Mouse (Mus musculus) heart, embryonic 16.5 days (tissue): ENCODE results near the gene Ntng1. TPM values are rescaled to one million over a fixed set of nuclear protein-coding genes. Genes with fewer than 3 reads are reported as not detected.

Source experiments
- ATAC-seq: fragments of 200-750 bp; cut with Nextera tagmentation; replicated peaks from 2 replicates; pipeline ENCODE4 v1.8.0; 2017; ENCODE audit warnings: moderate number of reproducible peaks; ENCODE audit not compliant: insufficient read depth, low FRiP score; ENCODE audit errors: extremely low read depth
- H3K27ac ChIP-seq: fragments of 300-500 bp; sonication (generic); 2 replicates; pipeline ENCODE4 v1.5.1; 2014; ENCODE audit warnings: mild to moderate bottlenecking, low read length, control low read depth, moderate library complexity
- H3K27me3 ChIP-seq: fragments of 300-500 bp; sonication (generic); 2 replicates; pipeline ENCODE4 v1.6.1; 2014; ENCODE audit warnings: low read length, mixed read lengths; ENCODE audit not compliant: control insufficient read depth, insufficient read depth
- H3K36me3 ChIP-seq: fragments of 300-500 bp; sonication (generic); 2 replicates; pipeline ENCODE4 v1.6.1; 2014; ENCODE audit not compliant: control insufficient read depth, insufficient read depth
- H3K4me1 ChIP-seq: fragments of 300-500 bp; sonication (generic); 2 replicates; pipeline ENCODE4 v1.6.1; 2014; ENCODE audit warnings: low read length, mixed read lengths; ENCODE audit not compliant: control insufficient read depth, insufficient read depth
- H3K4me2 ChIP-seq: fragments of 300-500 bp; sonication (generic); 2 replicates; pipeline ENCODE4 v1.6.1; 2014; ENCODE audit warnings: low read depth, mild to moderate bottlenecking, control low read depth, low read length
- H3K4me3 ChIP-seq: fragments of 300-500 bp; sonication (generic); 2 replicates; pipeline ENCODE4 v1.5.1; 2014; ENCODE audit warnings: mild to moderate bottlenecking, control low read depth, low read length
- H3K9ac ChIP-seq: fragments of 300-500 bp; sonication (generic); 2 replicates; pipeline ENCODE4 v1.6.1; 2014; ENCODE audit warnings: low read length, control low read depth
- H3K9me3 ChIP-seq: fragments of 300-500 bp; sonication (generic); replicated peaks from 2 replicates; pipeline ENCODE4 v1.6.1; 2016; ENCODE audit warnings: low read length; ENCODE audit not compliant: control insufficient read depth
- WGBS: fragments of 180-500 bp; shearing (Covaris S2); extraction: QIAGEN DNeasy Blood & Tissue Kit; methylation state at CpG from one replicate; pipeline ENCODE4 v1.1.7; 2014; 5-methylcytosine and 5-hydroxymethylcytosine counted together
- polyA plus RNA-seq: library from polyadenylated mRNA; unstranded; fragments of >200 nt; fragmentation: Nextera tagmentation; extraction: Ambion mirVana; gene quantifications from 2 replicates; pipeline ENCODE4 v1.2.1, GENCODE M21; 2015

Gene Ntng1
- polyA plus RNA-seq: 0.20 and 0.27 TPM in 2 replicates

DNA sequence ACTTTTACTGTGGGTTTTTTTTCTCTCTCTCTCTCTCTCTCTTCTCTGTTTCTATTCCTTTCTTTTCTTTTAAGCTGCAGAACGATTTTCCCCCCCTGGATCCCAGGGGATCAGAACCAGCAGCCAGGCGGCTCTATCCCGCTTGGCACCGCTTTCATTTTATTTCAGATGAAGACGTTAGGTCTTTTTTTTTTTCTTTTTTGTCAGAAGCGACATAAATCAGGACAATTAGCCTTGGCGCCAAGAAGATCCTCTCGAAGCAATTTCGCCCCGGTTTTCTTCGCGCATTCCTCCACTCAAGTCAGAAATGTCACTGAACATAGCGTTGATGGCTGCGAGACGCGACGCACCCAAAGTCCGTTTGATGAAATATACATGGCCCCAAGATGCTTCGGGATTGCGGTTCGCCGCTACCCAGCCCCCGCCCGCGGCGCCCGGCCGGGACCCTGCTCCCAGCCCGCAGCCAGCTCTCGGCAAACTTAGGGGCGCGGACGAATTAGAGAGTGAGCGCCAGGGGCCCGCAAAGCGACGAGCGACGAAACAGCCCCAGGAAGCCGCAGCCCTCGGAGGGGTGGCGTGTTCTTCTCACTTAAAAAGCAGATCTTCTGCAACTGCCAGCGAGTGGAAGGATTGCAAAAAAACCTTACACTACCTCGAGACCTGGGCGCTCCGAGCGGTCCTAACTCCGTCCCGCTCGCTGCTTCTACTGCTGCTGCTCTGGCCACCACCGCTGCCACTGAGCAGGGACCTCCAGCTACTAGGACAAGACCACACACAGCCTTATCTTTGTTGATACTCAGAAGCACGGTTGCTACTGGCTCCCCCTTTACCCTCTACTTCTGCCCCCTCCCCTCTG lies at the start of gene Ntng1:
Gene Ntng1, minus strand, starts transcription at position 806 of the 856 bp plus-strand sequence.
- no peaks in the 10 kb centered on the region for H3K36me3 ChIP-seq
- peaks cover 3% of the 10 kb centered on the region for H3K4me1 ChIP-seq
- no peak for ATAC-seq
- peak within 1 kb of the TSS; percentile 89 for H3K4me2 ChIP-seq
- peaks cover 27% of the 10 kb centered on the region for H3K27me3 ChIP-seq
- H3K9ac ChIP-seq: peak within 1 kb of the TSS; percentile 68
- H3K9me3 ChIP-seq: no peaks in the 10 kb centered on the region
- H3K4me3 ChIP-seq: peak within 1 kb of the TSS; percentile 71
- under 1% methylated on average over 52 of the region's 52 CpGs for WGBS
- H3K27ac ChIP-seq: no peak within 1 kb of the TSS

- Histone ChIP-seq H3K36me3 (no peaks in the 10 kb centered on the region), H3K4me2 (no peak overlapping the region), H3K4me3 (no peak overlapping the region), H3K4me1 (no peaks in the 10 kb centered on the region), H3K27ac (no peak overlapping the region), H3K9ac (no peak overlapping the region), H3K9me3 (no peaks in the 10 kb centered on the region), H3K27me3 (no peaks in the 10 kb centered on the region)
- WGBS: 74% methylated on average over 5 of the region's 5 CpGs
- no peak for ATAC-seq
Observed at GRCm38 (mm10) chr3:110187401-110187948, 43.7 kb upstream of the Ntng1 start.

DNA sequence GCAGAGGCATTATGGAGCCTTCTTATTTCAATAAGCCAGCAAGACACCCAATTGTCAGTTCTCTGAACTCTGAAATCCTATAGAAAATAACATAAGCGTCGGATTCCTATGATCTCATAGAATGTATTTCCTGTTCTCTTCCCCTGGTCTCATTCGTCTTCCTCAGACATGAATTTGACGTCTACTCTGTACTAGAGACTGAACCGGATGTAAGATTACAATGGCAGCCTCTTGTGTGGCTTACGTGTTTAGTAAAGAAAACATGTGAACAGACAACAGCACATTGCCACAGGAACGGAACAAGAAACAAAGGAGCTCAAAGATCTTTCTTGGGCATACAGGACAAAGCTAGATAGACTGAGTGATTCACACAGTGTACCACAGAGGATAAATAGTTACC lies 5.3 kb upstream of the Ntng1 start:
- Histone ChIP-seq H3K9ac (no peak overlapping the region), H3K36me3 (no peaks in the 10 kb centered on the region), H3K4me3 (no peak overlapping the region), H3K9me3 (no peaks in the 10 kb centered on the region), H3K4me1 (no peaks in the 10 kb centered on the region), H3K27me3 (peaks cover 15% of the 10 kb centered on the region), H3K27ac (no peak overlapping the region), H3K4me2 (no peak overlapping the region)
- 63% methylated on average over 7 of the region's 7 CpGs for WGBS
- 0 out of 2 replicates have a peak, but pooled peaks have one; percentile 10 for ATAC-seq

- Histone ChIP-seq H3K4me2 (no peak overlapping the region), H3K9ac (no peak overlapping the region), H3K27ac (no peak overlapping the region), H3K9me3 (no peaks in the 10 kb centered on the region), H3K36me3 (no peaks in the 10 kb centered on the region), H3K4me1 (peaks cover 3% of the 10 kb centered on the region), H3K27me3 (peaks cover 27% of the 10 kb centered on the region), H3K4me3 (no peak overlapping the region)
- 40% methylated on average over 6 of the region's 6 CpGs for WGBS
- ATAC-seq: no peak
Observed at GRCm38 (mm10) chr3:110144301-110145055, 667 bp upstream of the Ntng1 start.

DNA sequence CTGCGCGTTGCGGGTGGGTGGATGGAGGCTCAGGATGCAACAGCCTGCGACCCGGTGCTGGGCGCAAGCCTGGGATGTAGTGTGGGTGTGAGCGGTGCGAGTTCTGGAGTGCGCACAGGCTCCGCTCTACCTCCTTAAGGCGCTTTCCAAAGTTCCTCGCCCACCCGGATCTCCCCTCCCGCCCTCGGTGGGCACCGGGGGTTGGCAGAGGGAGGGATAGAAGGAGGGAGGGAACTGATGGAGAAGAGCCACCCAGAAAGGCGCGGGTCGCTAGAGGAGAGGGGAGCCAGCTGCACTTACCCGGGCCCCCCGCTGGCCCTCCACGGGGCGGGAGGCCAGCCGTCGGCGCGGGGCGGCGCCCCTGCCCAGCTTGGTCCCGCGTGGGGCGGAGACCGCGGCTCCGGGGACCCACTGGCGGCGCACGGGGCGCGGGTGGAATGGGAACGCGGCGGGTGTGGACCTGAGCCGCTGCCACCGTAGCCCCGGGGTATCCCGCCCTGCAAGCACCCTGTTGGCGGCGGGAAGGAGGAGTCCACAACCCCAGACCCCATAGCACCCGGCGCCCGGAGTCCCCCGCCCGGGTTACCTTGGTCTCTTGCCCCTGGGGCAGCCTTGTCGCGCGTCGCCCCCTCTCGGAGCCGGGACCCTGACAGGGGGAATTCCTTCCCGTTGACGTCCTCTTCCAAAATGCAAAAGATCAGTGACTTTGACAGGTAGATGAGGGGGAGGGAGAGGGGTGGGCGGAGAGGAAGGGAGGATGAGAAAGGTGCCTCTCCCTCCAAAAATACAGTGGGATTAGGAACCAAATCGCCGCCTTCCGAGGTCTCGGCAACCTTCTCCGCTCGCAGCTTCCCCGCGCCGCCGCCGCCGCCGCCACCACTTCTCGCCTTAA lies 1.3 kb downstream of the Ntng1 start:
- H3K4me1 ChIP-seq: peaks cover 3% of the 10 kb centered on the region
- under 1% methylated on average over 73 of the region's 77 CpGs for WGBS
- H3K36me3 ChIP-seq: no peaks in the 10 kb centered on the region
- H3K9ac ChIP-seq: peak overlapping the region; percentile 68
- H3K4me3 ChIP-seq: peak overlapping the region; percentile 71
- H3K27ac ChIP-seq: no peak overlapping the region
- no peaks in the 10 kb centered on the region for H3K9me3 ChIP-seq
- peaks cover 27% of the 10 kb centered on the region for H3K27me3 ChIP-seq
- peak overlapping the region; percentile 89 for H3K4me2 ChIP-seq
- ATAC-seq: peak; percentile 58; the same call in 1 of the 2 replicates

DNA sequence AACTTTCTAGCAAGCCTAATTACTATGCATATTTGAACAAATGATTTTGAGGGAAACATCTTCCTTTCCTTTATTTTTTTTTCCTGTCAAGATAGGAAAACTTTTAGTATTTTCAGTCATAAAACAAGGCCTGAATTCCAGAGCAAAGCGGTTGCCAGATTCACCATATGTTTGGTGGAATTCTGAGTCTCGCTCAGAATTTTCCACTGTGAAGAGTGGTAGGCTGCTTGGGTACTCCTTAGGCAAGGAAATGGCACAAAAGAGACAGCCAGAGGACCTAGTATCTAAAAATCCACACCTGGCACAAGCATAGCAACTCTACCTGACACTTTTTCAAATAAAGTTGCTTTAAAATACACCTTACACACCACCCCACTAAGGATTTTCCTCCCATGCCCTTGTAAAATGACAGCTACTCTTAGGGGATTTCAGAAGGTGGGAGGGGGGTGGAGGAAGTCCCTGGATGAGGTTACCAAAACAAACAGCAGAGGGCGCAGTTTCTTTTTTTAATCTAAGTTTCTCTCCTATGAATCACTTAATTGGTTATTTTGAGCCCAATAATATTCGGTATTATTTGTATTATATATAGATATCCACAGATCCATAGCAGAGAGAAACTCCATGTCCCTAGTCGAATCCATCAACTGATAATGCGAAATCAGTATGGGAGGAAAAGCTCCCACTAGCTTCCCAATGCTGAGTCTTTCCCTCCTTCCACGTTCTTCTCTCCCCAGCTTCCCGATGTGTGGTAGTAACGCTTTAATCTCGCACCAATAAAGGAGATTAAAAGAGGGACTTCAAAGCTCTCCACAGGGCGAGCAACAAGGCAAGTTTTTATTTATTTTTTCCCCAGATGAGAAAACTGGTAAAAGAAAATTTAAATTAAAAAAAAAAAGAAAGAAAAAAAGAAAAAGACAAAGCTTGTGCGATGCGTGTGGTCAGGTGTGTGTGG lies 2.2 kb downstream of the Ntng1 start:
- no peak overlapping the region for H3K27ac ChIP-seq
- peaks cover 27% of the 10 kb centered on the region for H3K27me3 ChIP-seq
- H3K4me1 ChIP-seq: peaks cover 3% of the 10 kb centered on the region
- H3K4me3 ChIP-seq: peak overlapping the region; percentile 71
- no peaks in the 10 kb centered on the region for H3K36me3 ChIP-seq
- 4% methylated on average over 13 of the region's 13 CpGs for WGBS
- peak overlapping the region; percentile 89 for H3K4me2 ChIP-seq
- H3K9me3 ChIP-seq: no peaks in the 10 kb centered on the region
- peak overlapping the region; percentile 68; the same call in 1 of the 2 replicates for H3K9ac ChIP-seq
- ATAC-seq: no peak

DNA sequence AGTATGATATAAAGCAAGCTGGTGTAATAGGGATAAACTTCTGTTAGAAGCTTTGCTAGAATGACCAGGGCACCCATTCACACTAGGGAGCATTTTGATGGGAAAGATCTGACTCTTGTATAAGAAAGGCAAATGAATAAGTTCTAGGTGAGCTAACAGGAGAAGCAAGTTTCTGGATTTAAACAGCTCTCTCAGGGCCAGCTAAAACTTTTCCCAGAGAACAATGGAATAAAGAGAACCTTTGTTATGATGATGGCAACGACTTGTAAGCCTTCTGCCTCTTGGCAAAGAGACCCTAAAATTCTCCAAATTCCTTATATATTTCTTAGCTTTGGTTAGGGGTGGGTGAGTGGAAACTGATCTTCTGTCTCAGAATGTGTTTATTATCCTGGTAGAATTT lies 7.7 kb downstream of the Ntng1 start:
- Histone ChIP-seq H3K27me3 (no peaks in the 10 kb centered on the region), H3K36me3 (no peaks in the 10 kb centered on the region), H3K4me2 (no peak overlapping the region), H3K9ac (no peak overlapping the region), H3K27ac (no peak overlapping the region), H3K4me1 (no peaks in the 10 kb centered on the region), H3K9me3 (no peaks in the 10 kb centered on the region), H3K4me3 (no peak overlapping the region)
- 29% methylated on average over 1 of the region's 1 CpGs for WGBS
- no peak for ATAC-seq
